Mouse (Mus musculus) small intestine, adult 2 months (tissue): ENCODE data around the gene Sh2d6.

Experiments
- CTCF ChIP-seq: fragments of 200-500 bp; IDR thresholded peaks from 2 replicates; pipeline ENCODE4 v1.5.1; 2012; ENCODE audit warnings: low read depth, mild to moderate bottlenecking, control low read depth, inconsistent platforms, low read length, moderate library complexity, mixed read lengths; ENCODE audit not compliant: insufficient replicate concordance, insufficient read length; ENCODE audit errors: extremely low read depth
- POLR2A ChIP-seq: fragments of 200-500 bp; IDR thresholded peaks from 2 replicates; pipeline ENCODE4 v1.6.1; 2012; ENCODE audit warnings: low read depth, mild to moderate bottlenecking, control low read depth, inconsistent platforms, low read length, moderate library complexity

GRCm38 (mm10) chr6:72528410-72529151 is 7.1 kb upstream of the Sh2d6 start:
- TF ChIP-seq CTCF (no peak), POLR2A (no peak)
